Mouse (Mus musculus) cortical plate, adult 2 months (tissue): ENCODE results near the gene Tiam1.

Experiments used
- CTCF ChIP-seq: fragments of 200-500 bp; IDR thresholded peaks from 2 replicates; pipeline ENCODE4 v1.5.1; 2011; ENCODE audit warnings: mild to moderate bottlenecking, control low read depth, low read length; ENCODE audit not compliant: insufficient read depth; ENCODE audit errors: extremely low read depth
- POLR2A ChIP-seq: fragments of 200-500 bp; IDR thresholded peaks from 2 replicates; pipeline ENCODE4 v1.6.1; 2011; ENCODE audit warnings: mild to moderate bottlenecking, low read length, control low read depth; ENCODE audit not compliant: insufficient read depth; ENCODE audit errors: extremely low read depth

DNA sequence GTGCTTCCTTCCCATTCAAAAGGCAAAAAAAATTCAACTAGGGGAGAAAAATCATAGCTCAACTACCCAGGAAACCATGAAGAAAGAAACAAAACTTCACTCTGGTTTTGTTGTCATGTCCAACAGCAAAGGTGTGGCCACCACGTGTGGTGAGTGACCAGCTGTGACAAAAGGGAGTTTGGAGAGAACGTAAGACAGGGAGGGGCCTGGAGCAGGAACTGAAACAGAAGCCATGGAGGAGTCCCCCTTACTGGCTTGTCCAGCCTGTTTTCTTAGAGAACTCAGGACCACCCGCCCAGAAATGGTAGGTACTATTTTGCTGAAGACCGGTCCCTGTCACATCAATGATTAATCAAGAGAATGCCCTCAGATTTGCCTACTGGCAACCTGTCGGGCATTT, 342.1 kb downstream of the Tiam1 start:
- no peak for TF ChIP-seq CTCF
- no peak for TF ChIP-seq POLR2A
